Mouse (Mus musculus) liver (tissue): ENCODE measurements at regions not wholly inside any gene's neighbourhood (a gene's known extent, or its start where the extent isn't known, plus 50 kb on each side); places are given as distances from the start of the nearest gene placed in this dataset.

Experiments used
- DNase-seq: peaks from one replicate; pipeline ENCODE4 v3.0.0-alpha.2; 2020; ENCODE audit warnings: mixed read lengths

GRCm38 (mm10) chr10:95030801-95031200 is 86.2 kb upstream of the Plxnc1 start:
- DNase-seq: no peak

GRCm38 (mm10) chr10:95029554-95029953 is 84.9 kb upstream of the Plxnc1 start:
- DNase-seq: no peak

DNA sequence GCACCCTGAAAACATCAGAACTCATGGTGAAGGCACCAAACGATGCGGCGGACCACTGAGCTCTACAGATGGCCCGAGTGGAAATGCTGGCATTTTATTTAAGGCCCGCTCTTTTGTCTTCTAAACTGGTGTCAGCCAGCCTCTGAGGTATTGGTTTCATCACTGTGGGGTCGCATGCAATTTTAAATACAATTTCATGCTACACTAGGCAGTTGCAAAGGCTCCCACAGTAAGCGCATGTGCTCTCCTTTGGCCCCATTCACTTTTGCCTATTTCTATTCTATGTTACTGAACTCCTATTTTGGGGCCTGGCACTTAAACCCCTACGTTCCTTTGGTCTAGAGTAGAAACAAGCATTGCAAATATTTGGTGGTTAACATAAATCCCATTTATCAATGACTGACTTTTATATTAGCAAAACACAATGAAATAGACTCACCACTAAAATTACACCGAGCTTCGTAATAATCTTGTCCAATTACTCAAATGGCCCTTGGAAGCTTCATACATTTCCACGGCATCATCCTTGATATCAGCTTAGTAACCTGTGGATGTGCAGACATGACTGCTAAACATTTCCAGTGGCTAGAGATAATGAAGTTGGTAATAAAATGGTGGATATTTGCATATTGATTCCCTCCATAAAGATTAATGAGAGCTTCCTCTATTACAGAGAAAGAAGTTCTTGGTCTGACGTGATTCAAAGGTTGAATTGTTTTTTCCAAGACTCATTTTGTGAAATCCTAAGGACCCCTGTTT is 81.1 kb upstream of the Plxnc1 start:
- DNase-seq: no peak

DNA sequence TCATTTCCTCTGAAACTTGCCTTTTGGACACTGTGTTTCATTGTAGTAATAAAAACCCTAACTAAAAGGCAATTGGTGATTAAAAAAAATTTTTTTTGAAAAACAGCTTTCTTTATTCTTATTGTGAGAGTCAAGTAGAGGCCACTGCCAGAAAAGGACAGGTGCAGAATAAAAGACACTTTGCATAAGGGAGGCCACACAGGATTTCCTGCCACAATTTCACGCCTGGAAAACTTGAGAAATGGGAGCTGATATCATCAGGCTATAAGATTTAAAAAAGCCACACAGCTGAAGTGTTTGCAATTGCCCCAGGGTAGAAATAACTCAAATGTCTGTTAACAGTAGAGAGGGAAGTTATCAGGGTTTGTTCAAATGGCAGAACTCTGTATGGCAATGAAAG is 76.6 kb upstream of the Plxnc1 start:
- DNase-seq: no peak

- no peak for DNase-seq
Measured at GRCm38 (mm10) chr10:95016896-95017295, 72.3 kb upstream of the Plxnc1 start.

- DNase-seq: no peak
Measured at GRCm38 (mm10) chr10:95015298-95015951, 70.8 kb upstream of the Plxnc1 start.

GRCm38 (mm10) chr10:95013946-95014345 is 69.3 kb upstream of the Plxnc1 start:
- no peak for DNase-seq

- no peak for DNase-seq
Measured at GRCm38 (mm10) chr10:95013213-95013915, 68.7 kb upstream of the Plxnc1 start.

- no peak for DNase-seq
Measured at GRCm38 (mm10) chr10:95010333-95010732, 65.7 kb upstream of the Plxnc1 start.

GRCm38 (mm10) chr10:95009081-95009480 is 64.4 kb upstream of the Plxnc1 start:
- DNase-seq: no peak

- DNase-seq: no peak
Measured at GRCm38 (mm10) chr10:95004065-95004763, 59.6 kb upstream of the Plxnc1 start.

- DNase-seq: no peak
Measured at GRCm38 (mm10) chr10:95003621-95004020, 59.0 kb upstream of the Plxnc1 start.

DNA sequence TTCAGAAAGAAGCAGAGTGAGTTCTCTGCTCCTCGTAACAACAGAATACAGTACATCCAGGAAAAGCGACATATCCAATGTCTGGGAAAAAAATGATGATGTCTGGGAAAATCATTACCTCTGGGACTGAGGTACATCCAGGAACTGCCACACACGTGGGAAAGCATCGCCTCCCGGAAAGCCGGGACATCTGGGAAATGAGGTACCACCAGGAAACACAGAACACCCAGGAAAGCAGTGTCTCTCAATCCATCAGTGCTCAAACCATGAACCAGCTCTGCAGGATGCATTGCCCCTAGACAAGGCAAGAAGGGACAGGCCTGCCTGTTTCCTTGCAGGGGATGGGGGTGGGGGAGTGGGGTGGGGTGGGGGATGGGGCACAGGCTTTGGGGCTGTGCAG is 57.0 kb upstream of the Plxnc1 start:
- no peak for DNase-seq

- no peak for DNase-seq
Measured at GRCm38 (mm10) chr10:94999716-95000115, 55.1 kb upstream of the Plxnc1 start.
